Mouse (Mus musculus): ENCODE data around the gene Mgat5. TPM values are rescaled to one million over a fixed set of nuclear protein-coding genes. Genes with fewer than 3 reads are reported as not detected.

Mgat5 gene
- polyA plus RNA-seq, 1 experiment: 30.5 TPM

- 63% methylated on average over 5 of the region's 5 CpGs for WGBS
- H3K4me3 ChIP-seq (replicated peaks; ENCODE audit: insufficient read depth, low read depth, low read length): no peak overlapping the region
- no peaks in the 10 kb centered on the region for H3K4me1 ChIP-seq (ENCODE audit: control insufficient read depth, insufficient read depth, low read length)
- no peaks in the 10 kb centered on the region; the same call in 1 of the 2 replicates for H3K27me3 ChIP-seq (ENCODE audit: control insufficient read depth, insufficient read depth, low read length)
- no peak overlapping the region for H3K27ac ChIP-seq (ENCODE audit: insufficient read depth, low read length)
- DNase-seq: no peak
- TF ChIP-seq CTCF (IDR thresholded peaks at IDR 0.05; ENCODE audit: borderline replicate concordance, insufficient read depth, low read depth, low read length): no peak
- TF ChIP-seq POLR2A (IDR thresholded peaks at IDR 0.05; ENCODE audit: borderline replicate concordance, insufficient read depth, low read length): no peak
Observed at GRCm38 (mm10) chr1:127444836-127445485, 240.1 kb downstream of the Mgat5 start.

GRCm38 (mm10) chr1:127453397-127453796, 248.6 kb downstream of the Mgat5 start:
- no peak overlapping the region for H3K4me3 ChIP-seq (replicated peaks; ENCODE audit: insufficient read depth, low read depth, low read length)
- no peaks in the 10 kb centered on the region for H3K27me3 ChIP-seq (ENCODE audit: control insufficient read depth, insufficient read depth, low read length)
- DNase-seq: no peak
- H3K27ac ChIP-seq (ENCODE audit: insufficient read depth, low read length): no peak overlapping the region
- TF ChIP-seq POLR2A (IDR thresholded peaks at IDR 0.05; ENCODE audit: borderline replicate concordance, insufficient read depth, low read length) (no peak), CTCF (IDR thresholded peaks at IDR 0.05; ENCODE audit: borderline replicate concordance, insufficient read depth, low read depth, low read length) (no peak)
- H3K4me1 ChIP-seq (ENCODE audit: control insufficient read depth, insufficient read depth, low read length): no peaks in the 10 kb centered on the region
- WGBS: 32% methylated on average over 6 of the region's 6 CpGs

GRCm38 (mm10) chr1:127459015-127459451, 254.2 kb downstream of the Mgat5 start:
- Histone ChIP-seq H3K4me3 (replicated peaks; ENCODE audit: insufficient read depth, low read depth, low read length) (no peak overlapping the region), H3K27me3 (ENCODE audit: control insufficient read depth, insufficient read depth, low read length) (no peaks in the 10 kb centered on the region), H3K27ac (ENCODE audit: insufficient read depth, low read length) (no peak overlapping the region), H3K4me1 (ENCODE audit: control insufficient read depth, insufficient read depth, low read length) (no peaks in the 10 kb centered on the region)
- DNase-seq: peak; percentile 55 to 60
- TF ChIP-seq CTCF (IDR thresholded peaks at IDR 0.05; ENCODE audit: borderline replicate concordance, insufficient read depth, low read depth, low read length) (peak; percentile 88), POLR2A (IDR thresholded peaks at IDR 0.05; ENCODE audit: borderline replicate concordance, insufficient read depth, low read length) (no peak)
- 20% methylated on average over 6 of the region's 6 CpGs for WGBS

GRCm38 (mm10) chr1:127459576-127459975, 254.8 kb downstream of the Mgat5 start:
- no peak for DNase-seq
- Histone ChIP-seq H3K27ac (ENCODE audit: insufficient read depth, low read length) (no peak overlapping the region), H3K27me3 (ENCODE audit: control insufficient read depth, insufficient read depth, low read length) (no peaks in the 10 kb centered on the region), H3K4me1 (ENCODE audit: control insufficient read depth, insufficient read depth, low read length) (no peaks in the 10 kb centered on the region), H3K4me3 (replicated peaks; ENCODE audit: insufficient read depth, low read depth, low read length) (no peak overlapping the region)
- WGBS: 77% methylated on average over 7 of the region's 7 CpGs
- TF ChIP-seq POLR2A (IDR thresholded peaks at IDR 0.05; ENCODE audit: borderline replicate concordance, insufficient read depth, low read length): no peak
- no peak for TF ChIP-seq CTCF (IDR thresholded peaks at IDR 0.05; ENCODE audit: borderline replicate concordance, insufficient read depth, low read depth, low read length)

- no peak for TF ChIP-seq CTCF (IDR thresholded peaks at IDR 0.05; ENCODE audit: borderline replicate concordance, insufficient read depth, low read depth, low read length)
- no peak for TF ChIP-seq POLR2A (IDR thresholded peaks at IDR 0.05; ENCODE audit: borderline replicate concordance, insufficient read depth, low read length)
- H3K4me3 ChIP-seq (replicated peaks; ENCODE audit: insufficient read depth, low read depth, low read length): no peak overlapping the region
- 74% methylated on average over 9 of the region's 9 CpGs for WGBS
- H3K4me1 ChIP-seq (ENCODE audit: control insufficient read depth, insufficient read depth, low read length): no peaks in the 10 kb centered on the region
- DNase-seq: no peak
- H3K27me3 ChIP-seq (ENCODE audit: control insufficient read depth, insufficient read depth, low read length): no peaks in the 10 kb centered on the region
- no peak overlapping the region for H3K27ac ChIP-seq (ENCODE audit: insufficient read depth, low read length)
Observed at GRCm38 (mm10) chr1:127461017-127461416, 256.2 kb downstream of the Mgat5 start.

GRCm38 (mm10) chr1:127464041-127464440, 259.2 kb downstream of the Mgat5 start:
- Histone ChIP-seq H3K27ac (ENCODE audit: insufficient read depth, low read length) (no peak overlapping the region), H3K27me3 (ENCODE audit: control insufficient read depth, insufficient read depth, low read length) (no peaks in the 10 kb centered on the region), H3K4me1 (ENCODE audit: control insufficient read depth, insufficient read depth, low read length) (no peaks in the 10 kb centered on the region), H3K4me3 (replicated peaks; ENCODE audit: insufficient read depth, low read depth, low read length) (no peak overlapping the region)
- TF ChIP-seq CTCF (IDR thresholded peaks at IDR 0.05; ENCODE audit: borderline replicate concordance, insufficient read depth, low read depth, low read length): no peak
- no peak for TF ChIP-seq POLR2A (IDR thresholded peaks at IDR 0.05; ENCODE audit: borderline replicate concordance, insufficient read depth, low read length)
- DNase-seq: no peak
- 92% methylated on average over 6 of the region's 6 CpGs for whole genome bisulfite sequencing

GRCm38 (mm10) chr1:127465292-127465691, 260.5 kb downstream of the Mgat5 start:
- TF ChIP-seq CTCF (IDR thresholded peaks at IDR 0.05; ENCODE audit: borderline replicate concordance, insufficient read depth, low read depth, low read length) (no peak), POLR2A (IDR thresholded peaks at IDR 0.05; ENCODE audit: borderline replicate concordance, insufficient read depth, low read length) (no peak)
- DNase-seq: no peak
- H3K27ac ChIP-seq (ENCODE audit: insufficient read depth, low read length): no peak overlapping the region
- 44% methylated on average over 6 of the region's 6 CpGs for WGBS
- no peak overlapping the region for H3K4me3 ChIP-seq (replicated peaks; ENCODE audit: insufficient read depth, low read depth, low read length)
- no peaks in the 10 kb centered on the region for H3K4me1 ChIP-seq (ENCODE audit: control insufficient read depth, insufficient read depth, low read length)
- no peaks in the 10 kb centered on the region for H3K27me3 ChIP-seq (ENCODE audit: control insufficient read depth, insufficient read depth, low read length)

GRCm38 (mm10) chr1:127467238-127467637, 262.4 kb downstream of the Mgat5 start:
- no peaks in the 10 kb centered on the region for H3K4me1 ChIP-seq (ENCODE audit: control insufficient read depth, insufficient read depth, low read length)
- H3K4me3 ChIP-seq (replicated peaks; ENCODE audit: insufficient read depth, low read depth, low read length): no peak overlapping the region
- over 99% methylated on average over 5 of the region's 5 CpGs for WGBS
- no peak overlapping the region for H3K27ac ChIP-seq (ENCODE audit: insufficient read depth, low read length)
- no peak for DNase-seq
- no peaks in the 10 kb centered on the region for H3K27me3 ChIP-seq (ENCODE audit: control insufficient read depth, insufficient read depth, low read length)
- no peak for TF ChIP-seq CTCF (IDR thresholded peaks at IDR 0.05; ENCODE audit: borderline replicate concordance, insufficient read depth, low read depth, low read length)
